Mouse (Mus musculus) stomach, postnatal 0 days (tissue): ENCODE results near the gene Plekhg5. TPM values are rescaled to one million over a fixed set of nuclear protein-coding genes. Genes with fewer than 3 reads are reported as not detected.

Experiments
- ATAC-seq: fragments of 200-750 bp; cut with Nextera tagmentation; 2 replicates; pipeline ENCODE4 v1.8.0; 2017; ENCODE audit not compliant: low FRiP score, low TSS enrichment
- DNase-seq: peaks from one replicate; pipeline ENCODE4 v3.0.0-alpha.2; 2016; ENCODE audit warnings: low spot score
- H3K27ac ChIP-seq: fragments of 300-500 bp; sonication (generic); replicated peaks from 2 replicates; pipeline ENCODE4 v1.5.1; 2014; ENCODE audit warnings: mild to moderate bottlenecking, control low read depth
- H3K27me3 ChIP-seq: fragments of 300-500 bp; sonication (generic); 2 replicates; pipeline ENCODE4 v1.6.1; 2014; ENCODE audit warnings: low read length; ENCODE audit not compliant: control insufficient read depth, insufficient read depth
- H3K36me3 ChIP-seq: fragments of 300-500 bp; sonication (generic); 2 replicates; pipeline ENCODE4 v1.6.1; 2014; ENCODE audit warnings: low read length, mixed read lengths; ENCODE audit not compliant: control insufficient read depth, insufficient read depth
- H3K4me1 ChIP-seq: fragments of 300-500 bp; sonication (generic); replicated peaks from 2 replicates; pipeline ENCODE4 v1.6.1; 2014; ENCODE audit warnings: antibody characterized with exemption; ENCODE audit not compliant: control insufficient read depth, insufficient read depth
- H3K4me2 ChIP-seq: fragments of 300-500 bp; sonication (generic); replicated peaks from 2 replicates; pipeline ENCODE4 v1.6.1; 2014; ENCODE audit warnings: low read depth, mild to moderate bottlenecking, control low read depth, moderate library complexity
- H3K4me3 ChIP-seq: fragments of 300-500 bp; sonication (generic); 2 replicates; pipeline ENCODE4 v1.5.1; 2014; ENCODE audit warnings: low read depth, low read length, control low read depth
- H3K9ac ChIP-seq: fragments of 300-500 bp; sonication (generic); 2 replicates; pipeline ENCODE4 v1.6.1; 2014; ENCODE audit warnings: mild to moderate bottlenecking, low read length, control low read depth, mixed read lengths
- H3K9me3 ChIP-seq: fragments of 300-500 bp; sonication (generic); 2 replicates; pipeline ENCODE4 v1.6.1; 2016; ENCODE audit warnings: low read length; ENCODE audit not compliant: control insufficient read depth
- CTCF ChIP-seq: IDR thresholded peaks from 2 replicates; pipeline ENCODE4 v1.5.1; 2016; ENCODE audit warnings: antibody characterized with exemption, low read depth, mild to moderate bottlenecking, moderate library complexity
- EP300 ChIP-seq: optimal IDR thresholded peaks from 2 replicates; pipeline ENCODE3; 2016; ENCODE audit warnings: antibody characterized with exemption
- WGBS: fragments of 180-500 bp; shearing (Covaris S2); extraction: QIAGEN DNeasy Blood & Tissue Kit; methylation state at CpG from one replicate; pipeline ENCODE4 v1.1.7; 2014; 5-methylcytosine and 5-hydroxymethylcytosine counted together
- polyA plus RNA-seq: library from polyadenylated mRNA; unstranded; fragments of >200 nt; fragmentation: Nextera tagmentation; extraction: Ambion mirVana; gene quantifications from 2 replicates; pipeline ENCODE4 v1.2.1, GENCODE M21; 2015

Gene Plekhg5
- polyA plus RNA-seq, 1 experiment from 2014 or later, result 6.4 TPM

DNA sequence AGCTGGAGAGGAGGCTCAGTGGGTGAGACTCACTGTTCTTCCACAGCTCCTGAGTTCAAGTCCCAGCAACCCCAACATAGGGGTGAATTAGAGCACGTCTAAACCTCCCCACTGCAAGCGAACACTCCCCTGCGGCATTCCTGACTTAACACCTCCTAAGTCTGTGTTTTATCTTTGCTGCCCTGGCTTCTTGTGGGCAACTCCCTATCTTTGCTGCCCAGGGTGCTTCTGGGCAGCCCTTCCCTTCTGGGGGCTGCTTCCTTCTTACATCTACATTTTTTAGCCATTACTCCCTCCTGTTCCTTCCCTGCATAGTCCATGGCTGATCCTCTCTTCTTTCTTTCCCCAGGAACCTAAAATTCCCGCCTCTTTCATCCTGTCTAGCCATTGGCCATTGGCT, 38.4 kb downstream of the Plekhg5 start:
- ATAC-seq, result no peak
- no peak overlapping the region for H3K4me2 ChIP-seq

GRCm38 (mm10) chr4:152112329-152112728, 40.0 kb downstream of the Plekhg5 start:
- no peak overlapping the region for H3K9ac ChIP-seq
- H3K4me2 ChIP-seq, result no peak overlapping the region
- H3K27me3 ChIP-seq, result no peaks in the 10 kb centered on the region
- TF ChIP-seq EP300 (no peak), CTCF (no peak)
- DNase-seq (no peak), ATAC-seq (no peak)
- no peaks in the 10 kb centered on the region; the same call in 1 of the 2 replicates for H3K4me1 ChIP-seq
- no peaks in the 10 kb centered on the region for H3K9me3 ChIP-seq
- H3K36me3 ChIP-seq, result peaks cover 11% of the 10 kb centered on the region
- no peak overlapping the region for H3K4me3 ChIP-seq
- 72% methylated on average over 9 of the region's 9 CpGs for WGBS
- no peak overlapping the region for H3K27ac ChIP-seq

More for the DNA sequence above, 38.4 kb downstream of the Plekhg5 start:
- Histone ChIP-seq H3K4me3 (no peak overlapping the region), H3K27ac (no peak overlapping the region), H3K9me3 (no peaks in the 10 kb centered on the region), H3K36me3 (peaks cover 14% of the 10 kb centered on the region), H3K4me1 (no peaks in the 10 kb centered on the region), H3K27me3 (no peaks in the 10 kb centered on the region), H3K9ac (no peak overlapping the region)
- WGBS, result 82% methylated on average over 4 of the region's 4 CpGs
- no peak for TF ChIP-seq CTCF
- TF ChIP-seq EP300, result no peak
- no peak for DNase-seq

DNA sequence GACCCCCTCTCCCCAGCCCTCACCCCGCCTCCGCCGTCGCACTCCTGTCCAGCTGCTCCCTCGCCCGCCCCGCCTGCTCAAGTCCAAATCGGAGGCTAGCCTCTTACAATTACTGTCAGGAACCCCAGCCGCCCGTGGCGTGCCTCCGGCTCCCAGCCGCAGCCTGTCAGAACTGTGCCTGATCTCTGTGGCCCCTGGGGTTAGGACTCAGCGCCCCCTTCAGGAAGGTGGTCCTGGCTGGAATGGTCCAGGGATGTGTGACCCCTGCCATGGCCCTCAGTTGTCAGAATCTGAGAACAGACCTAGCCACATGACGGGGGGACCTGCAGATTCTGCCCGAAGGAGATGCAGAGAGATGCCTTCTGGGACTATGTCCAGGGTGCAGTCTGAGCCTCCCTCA, 41.8 kb downstream of the Plekhg5 start:
- ATAC-seq (no peak), DNase-seq (no peak)
- Histone ChIP-seq H3K27me3 (no peaks in the 10 kb centered on the region), H3K4me1 (peaks cover 2% of the 10 kb centered on the region; the same call in 1 of the 2 replicates), H3K4me3 (no peak overlapping the region), H3K4me2 (no peak overlapping the region), H3K9ac (no peak overlapping the region), H3K27ac (no peak overlapping the region), H3K36me3 (peaks cover 6% of the 10 kb centered on the region), H3K9me3 (no peaks in the 10 kb centered on the region)
- WGBS, result 84% methylated on average over 16 of the region's 16 CpGs
- no peak for TF ChIP-seq EP300
- TF ChIP-seq CTCF, result 0 out of 2 replicates have a peak, but pooled peaks have one; percentile 12

GRCm38 (mm10) chr4:152115921-152116612, 43.8 kb downstream of the Plekhg5 start, which contains the start of gene Tnfrsf25:
TSS of gene Tnfrsf25 (plus strand) at chr4:152115934.
- H3K4me1 ChIP-seq, result peaks cover 2% of the 10 kb centered on the region; the same call in 1 of the 2 replicates
- 0 out of 2 replicates have a peak within 1 kb of the TSS, but pooled peaks have one; percentile 4 for H3K4me3 ChIP-seq
- H3K9ac ChIP-seq, result peak within 1 kb of the TSS; percentile 27; the same call in 1 of the 2 replicates
- no peaks in the 10 kb centered on the region for H3K9me3 ChIP-seq
- WGBS, result 12% methylated on average over 27 of the region's 30 CpGs
- DNase-seq, result no peak
- H3K27ac ChIP-seq, result no peak within 1 kb of the TSS
- TF ChIP-seq EP300 (no peak), CTCF (no peak)
- H3K36me3 ChIP-seq, result peaks cover 6% of the 10 kb centered on the region
- H3K4me2 ChIP-seq, result peak within 1 kb of the TSS; percentile 23
- H3K27me3 ChIP-seq, result peaks cover 8% of the 10 kb centered on the region; the same call in 1 of the 2 replicates
- no peak for ATAC-seq

DNA sequence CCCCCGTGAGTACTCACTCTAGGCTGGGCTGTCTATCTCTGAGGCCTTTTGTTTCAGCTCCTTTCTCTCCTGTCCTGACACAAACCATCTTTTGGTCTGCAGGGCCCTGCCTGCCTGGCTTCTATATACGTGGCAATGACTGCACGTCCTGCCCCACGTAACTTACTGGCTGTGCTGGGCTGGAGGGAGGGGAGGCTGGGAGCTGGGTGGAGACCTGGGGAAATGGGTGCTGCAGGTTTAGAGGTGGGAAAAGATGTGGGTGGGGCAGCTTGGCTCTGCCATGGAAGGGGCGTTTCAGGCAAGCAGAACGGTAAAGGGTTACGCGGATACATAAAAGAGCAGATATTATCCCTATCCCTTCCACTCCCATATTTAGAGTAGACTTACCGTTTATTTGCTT, 45.2 kb downstream of the Plekhg5 start:
- no peak overlapping the region for H3K4me3 ChIP-seq
- WGBS, result 54% methylated on average over 9 of the region's 9 CpGs
- ATAC-seq (peak; percentile 62), DNase-seq (peak; percentile 83)
- H3K4me2 ChIP-seq, result no peak overlapping the region
- H3K27ac ChIP-seq, result no peak overlapping the region
- H3K9ac ChIP-seq, result no peak overlapping the region
- H3K27me3 ChIP-seq, result peaks cover 8% of the 10 kb centered on the region; the same call in 1 of the 2 replicates
- H3K4me1 ChIP-seq, result peaks cover 2% of the 10 kb centered on the region; the same call in 1 of the 2 replicates
- H3K9me3 ChIP-seq, result no peaks in the 10 kb centered on the region
- peaks cover 6% of the 10 kb centered on the region for H3K36me3 ChIP-seq
- TF ChIP-seq CTCF (no peak), EP300 (no peak)
